Mouse (Mus musculus) left cerebral cortex, adult 2 months (tissue): ENCODE data around the gene Prkn. TPM values are rescaled to one million over a fixed set of nuclear protein-coding genes. Genes with fewer than 3 reads are reported as not detected.
A peak's percentile ranks its signal among the peaks of the same experiment; 100 is the strongest.

Experiments
- DNase-seq, 2 experiments: peaks; one replicate each; pipeline ENCODE4 v3.0.0; 2021 to 2022; ENCODE audit warnings: low spot score in 2 of 2, mixed read lengths in 1 of 2; ENCODE audit errors: extremely low spot score in 1 of 2
- H3K27ac ChIP-seq: fragments of 200-600 bp; 2 replicates; pipeline ENCODE4 v1.8.1; 2022
- H3K4me3 ChIP-seq: fragments of 200-600 bp; 2 replicates; pipeline ENCODE4 v1.8.1; 2022
- CTCF ChIP-seq: fragments of 200-600 bp; IDR thresholded peaks from 2 replicates; pipeline ENCODE4 v1.8.1; 2022; ENCODE audit warnings: antibody characterized with exemption, mild to moderate bottlenecking, moderate library complexity
- intact Hi-C: fragments of 180-260 bp; cut with DNase I; formaldehyde crosslinking; loops from one replicate; pipeline ENCODE4 v1.15.1; 2025
- total RNA-seq, 2 experiments: library from RNA; stranded (reverse); gene quantifications; 2 replicates each; pipeline ENCODE4 v1.2.3; 2021

Prkn gene
- total RNA-seq, 2 experiments from 2014 or later, result 17.2 to 18.8 TPM

- Histone ChIP-seq H3K4me3 (no peak overlapping the region), H3K27ac (no peak overlapping the region; the same call in none of the 2 replicates)
- TF ChIP-seq CTCF, result no peak
- DNase-seq, result no peak
- intact Hi-C loops, result no loop called here
Observed at GRCm38 (mm10) chr17:11705005-11705404, 864.8 kb downstream of the Prkn start.

DNA sequence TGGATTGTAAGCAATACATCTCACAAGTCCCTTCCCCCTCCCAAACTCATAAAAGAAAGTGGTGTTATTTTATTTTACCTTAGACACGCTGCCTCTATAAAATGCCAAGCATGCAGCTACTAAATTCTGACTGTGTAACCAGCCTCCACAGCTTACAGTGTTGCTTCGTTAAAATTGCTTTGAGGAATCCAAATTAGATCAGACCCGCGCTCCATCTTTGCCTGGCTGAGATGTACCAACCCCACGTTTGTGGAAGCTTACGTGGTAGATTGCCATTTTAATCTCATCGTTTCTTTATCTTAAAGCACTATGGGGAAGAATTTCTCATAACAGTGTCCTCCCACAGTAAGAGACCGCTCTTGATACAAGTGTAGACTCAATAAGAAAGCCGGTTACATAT is 865.6 kb downstream of the Prkn start:
- no peak for DNase-seq
- intact Hi-C loops, result no loop called here

DNA sequence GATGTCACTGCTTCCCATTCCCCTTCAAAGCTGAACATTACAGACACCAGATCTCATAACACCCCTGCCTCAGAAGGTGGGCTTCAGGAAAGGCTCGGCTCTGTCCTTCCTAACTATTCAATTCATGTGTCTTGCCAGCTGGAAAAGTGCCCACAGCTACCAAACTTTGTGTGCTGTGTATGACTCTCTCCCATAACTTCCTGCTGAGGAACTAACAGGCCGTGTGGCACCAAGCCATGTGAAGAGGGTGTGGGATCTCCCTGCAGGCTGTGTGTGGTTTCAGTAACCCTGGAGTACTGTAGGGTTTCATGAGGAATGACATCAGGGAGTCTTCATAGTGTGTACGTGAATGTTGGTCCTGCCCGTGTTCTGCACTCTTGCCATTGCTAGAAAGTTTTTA is 871.9 kb downstream of the Prkn start:
- no peak for DNase-seq
- H3K27ac ChIP-seq, result no peak overlapping the region
- intact Hi-C loops, result no loop called here
- no peak for TF ChIP-seq CTCF
- H3K4me3 ChIP-seq, result no peak overlapping the region

More for the DNA sequence above, 865.6 kb downstream of the Prkn start:
- TF ChIP-seq CTCF, result no peak
- H3K27ac ChIP-seq, result peak overlapping the region; percentile 56
- no peak overlapping the region for H3K4me3 ChIP-seq

GRCm38 (mm10) chr17:11719801-11720200 is 879.6 kb downstream of the Prkn start:
- Histone ChIP-seq H3K27ac (no peak overlapping the region), H3K4me3 (no peak overlapping the region)
- no peak for TF ChIP-seq CTCF
- no peak for DNase-seq
- intact Hi-C loops, result no loop called here

DNA sequence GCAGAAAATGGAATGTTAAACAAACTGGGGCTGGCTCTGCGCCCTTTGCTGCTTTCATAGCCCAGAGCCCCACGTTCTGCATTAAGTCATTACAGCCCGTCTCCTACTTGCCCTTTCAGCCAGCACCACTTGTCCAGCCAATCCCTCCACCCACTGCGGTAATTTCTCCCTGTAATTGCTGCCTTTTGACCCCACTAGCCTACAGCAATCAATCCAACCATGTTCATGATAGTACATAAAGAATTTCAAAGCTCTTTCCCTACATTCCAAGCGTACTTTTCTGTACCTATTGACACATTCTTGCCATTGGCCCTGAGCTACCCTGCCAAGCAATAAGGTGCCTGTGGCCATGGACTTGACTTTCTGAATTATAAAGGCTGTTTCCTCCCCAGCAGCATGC is 881.7 kb downstream of the Prkn start:
- no peak for DNase-seq
- H3K4me3 ChIP-seq, result no peak overlapping the region
- intact Hi-C loops, result no loop called here
- no peak for TF ChIP-seq CTCF
- H3K27ac ChIP-seq, result no peak overlapping the region

GRCm38 (mm10) chr17:11722478-11722877 is 882.3 kb downstream of the Prkn start:
- Histone ChIP-seq H3K27ac (no peak overlapping the region), H3K4me3 (no peak overlapping the region)
- intact Hi-C loops, result no loop called here
- TF ChIP-seq CTCF, result no peak
- DNase-seq, result no peak

GRCm38 (mm10) chr17:11724135-11724534 is 884.0 kb downstream of the Prkn start:
- Histone ChIP-seq H3K4me3 (no peak overlapping the region), H3K27ac (no peak overlapping the region)
- intact Hi-C loops, result no loop called here
- TF ChIP-seq CTCF, result no peak
- DNase-seq, result no peak

DNA sequence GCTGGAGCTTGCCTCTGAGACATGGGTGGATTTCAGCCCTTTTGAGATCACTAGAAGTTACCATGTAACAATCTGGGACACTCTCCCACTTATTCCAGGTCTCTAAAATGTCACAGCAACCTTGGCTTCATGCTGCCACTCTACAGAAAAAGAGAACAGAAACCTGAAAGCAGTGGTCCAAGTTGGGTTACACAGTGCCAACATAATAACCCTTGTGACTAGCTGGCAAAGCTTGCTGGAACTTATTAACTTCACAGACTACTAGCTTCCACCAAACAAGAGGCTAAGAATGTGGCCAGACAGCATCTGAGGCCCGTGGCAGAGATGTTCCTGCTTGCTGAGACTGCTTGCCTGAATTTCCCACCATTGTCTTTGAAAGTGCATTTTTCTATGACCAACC is 886.9 kb downstream of the Prkn start:
- H3K27ac ChIP-seq, result no peak overlapping the region
- intact Hi-C loops, result no loop called here
- H3K4me3 ChIP-seq, result no peak overlapping the region
- DNase-seq, result no peak
- TF ChIP-seq CTCF, result no peak

- no peak for DNase-seq
- H3K27ac ChIP-seq, result no peak overlapping the region
- intact Hi-C loops, result no loop called here
- H3K4me3 ChIP-seq, result no peak overlapping the region
- TF ChIP-seq CTCF, result no peak
Observed at GRCm38 (mm10) chr17:11728294-11728693, 888.1 kb downstream of the Prkn start.

DNA sequence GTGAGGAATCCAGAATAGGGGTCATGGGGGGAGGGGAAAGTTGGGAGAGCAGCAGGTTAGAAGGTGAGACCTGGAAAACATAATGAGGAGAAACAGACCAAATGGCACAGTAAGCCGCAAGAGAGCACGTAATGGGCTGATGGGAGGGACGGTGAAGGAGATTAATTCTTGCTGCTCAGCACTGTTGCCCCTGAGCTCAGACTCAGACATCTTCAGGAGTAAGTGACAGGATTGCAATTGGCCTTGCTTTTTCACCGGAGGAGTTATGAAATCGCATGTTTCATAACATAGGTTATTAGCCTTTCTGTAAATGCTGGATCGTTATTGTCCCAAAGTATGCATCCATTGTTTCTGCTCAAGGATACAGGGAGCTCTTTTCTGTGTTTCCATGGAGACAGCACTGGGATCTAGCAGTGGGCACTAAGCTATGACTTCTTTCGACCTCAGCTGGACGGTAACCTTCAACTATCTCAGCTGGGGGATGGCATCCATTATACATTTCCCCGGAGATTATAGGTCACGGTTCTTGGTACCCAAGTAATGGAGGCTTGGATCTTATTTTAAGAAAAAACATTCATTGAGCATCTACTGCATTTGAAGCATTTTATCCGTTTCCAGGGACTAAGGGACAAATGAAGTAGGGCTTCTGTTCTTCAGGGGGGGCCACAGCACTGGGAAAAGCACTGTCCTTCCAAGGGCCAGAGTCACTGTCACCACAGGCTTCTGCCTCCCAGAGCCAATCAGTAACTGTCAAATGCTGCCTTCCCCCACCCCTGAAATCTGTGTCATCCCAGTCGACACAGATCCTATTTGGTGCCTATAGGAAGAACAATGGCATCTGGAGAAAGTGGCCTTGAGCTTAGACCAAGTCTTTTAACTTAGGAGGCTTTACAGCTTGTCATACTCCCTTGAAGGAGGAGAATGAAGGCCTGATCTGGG is 890.7 kb downstream of the Prkn start:
- DNase-seq, result no peak
- no peak for TF ChIP-seq CTCF
- intact Hi-C loops, result no loop called here
- no peak overlapping the region for H3K27ac ChIP-seq
- H3K4me3 ChIP-seq, result no peak overlapping the region

DNA sequence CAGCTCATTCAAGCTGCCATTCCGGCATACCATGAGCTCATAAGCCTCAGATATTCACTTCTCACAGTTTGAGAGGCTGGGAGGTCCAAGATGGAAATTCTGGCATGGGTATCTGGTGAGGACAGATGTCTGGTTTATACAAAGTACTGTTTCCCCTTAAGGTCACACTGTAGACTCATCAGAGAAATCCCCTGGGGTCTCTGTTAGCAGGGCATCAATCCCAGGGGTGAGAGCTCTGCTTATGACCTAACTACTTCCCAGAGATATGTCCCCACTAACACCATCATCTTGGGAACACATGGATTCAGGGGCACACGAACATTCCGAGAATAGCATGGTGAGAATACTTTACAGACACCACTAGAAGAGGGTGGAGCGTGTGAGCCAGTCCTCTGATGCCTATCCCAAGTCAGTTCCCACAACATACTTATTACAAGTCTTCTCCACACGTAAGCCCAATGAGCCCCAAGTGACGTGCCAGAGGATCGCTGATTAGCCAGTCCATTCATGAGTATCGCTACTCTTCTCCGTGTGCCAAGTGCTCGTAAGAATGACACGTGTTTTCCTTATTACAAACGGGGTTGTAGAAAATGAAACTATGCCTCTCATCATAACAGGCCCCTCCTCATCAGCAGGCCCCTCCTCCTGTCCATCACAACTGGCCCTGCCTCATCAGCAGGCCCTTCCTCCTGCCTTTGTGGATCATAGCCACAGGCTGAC is 895.1 kb downstream of the Prkn start:
- intact Hi-C loops, result no loop called here
- Histone ChIP-seq H3K27ac (no peak overlapping the region), H3K4me3 (no peak overlapping the region)
- no peak for TF ChIP-seq CTCF
- DNase-seq, result no peak

- intact Hi-C loops, result no loop called here
Observed at GRCm38 (mm10) chr17:11736531-11736930, 896.3 kb downstream of the Prkn start.

More at GRCm38 (mm10) chr17:11736531-11736930, 896.3 kb downstream of the Prkn start:
- Histone ChIP-seq H3K4me3 (no peak overlapping the region), H3K27ac (no peak overlapping the region)
- no peak for TF ChIP-seq CTCF
- DNase-seq, result no peak
